Mouse (Mus musculus) cerebellum, adult 11 months (tissue): ENCODE results near the gene Slc25a12.

ENCODE experiments used
- DNase-seq: peaks from one replicate; pipeline ENCODE4 v3.0.0; 2022

Gene Slc25a12

GRCm38 (mm10) chr2:71349511-71349910, 18.0 kb downstream of the Slc25a12 start:
- DNase-seq, result no peak

- no peak for DNase-seq
Observed at GRCm38 (mm10) chr2:71347732-71348490, 19.6 kb downstream of the Slc25a12 start.

- no peak for DNase-seq
Observed at GRCm38 (mm10) chr2:71347160-71347559, 20.4 kb downstream of the Slc25a12 start.

- no peak for DNase-seq
Observed at GRCm38 (mm10) chr2:71343884-71344640, 23.5 kb downstream of the Slc25a12 start.

- no peak for DNase-seq
Observed at GRCm38 (mm10) chr2:71340126-71340525, 27.4 kb downstream of the Slc25a12 start.

GRCm38 (mm10) chr2:71338145-71338796, 29.3 kb downstream of the Slc25a12 start:
- DNase-seq, result no peak

GRCm38 (mm10) chr2:71336631-71337030, 30.9 kb downstream of the Slc25a12 start:
- DNase-seq, result no peak

GRCm38 (mm10) chr2:71336209-71336608, 31.3 kb downstream of the Slc25a12 start:
- no peak for DNase-seq

GRCm38 (mm10) chr2:71333986-71334822, 33.3 kb downstream of the Slc25a12 start:
- no peak for DNase-seq

- DNase-seq, result no peak
Observed at GRCm38 (mm10) chr2:71329761-71330160, 37.8 kb downstream of the Slc25a12 start.

GRCm38 (mm10) chr2:71328391-71329160, 39.0 kb downstream of the Slc25a12 start:
- DNase-seq, result no peak

GRCm38 (mm10) chr2:71327715-71328114, 39.8 kb downstream of the Slc25a12 start:
- DNase-seq, result no peak

- DNase-seq, result no peak
Observed at GRCm38 (mm10) chr2:71326766-71327464, 40.6 kb downstream of the Slc25a12 start.

GRCm38 (mm10) chr2:71323886-71324285, 43.7 kb downstream of the Slc25a12 start:
- DNase-seq, result no peak

- no peak for DNase-seq
Observed at GRCm38 (mm10) chr2:71321486-71321885, 46.1 kb downstream of the Slc25a12 start.

- DNase-seq, result no peak
Observed at GRCm38 (mm10) chr2:71316116-71316789, 51.3 kb downstream of the Slc25a12 start.

- no peak for DNase-seq
Observed at GRCm38 (mm10) chr2:71315022-71315421, 52.5 kb downstream of the Slc25a12 start.

- no peak for DNase-seq
Observed at GRCm38 (mm10) chr2:71314080-71314479, 53.5 kb downstream of the Slc25a12 start.

- DNase-seq, result no peak
Observed at GRCm38 (mm10) chr2:71312067-71312466, 55.5 kb downstream of the Slc25a12 start.

- no peak for DNase-seq
Observed at GRCm38 (mm10) chr2:71309726-71310125, 57.8 kb downstream of the Slc25a12 start.

- DNase-seq, result no peak
Observed at GRCm38 (mm10) chr2:71306357-71306756, 61.2 kb downstream of the Slc25a12 start.
